Comparison of ENCODE assay signal across 8 mouse cellular contexts in genomic region chr11:98930127-98930601, GRCm38 (mm10). TPM values are rescaled to one million over a fixed set of nuclear protein-coding genes. Genes with fewer than 3 reads are reported as not detected.
DNase-seq lines count a peak whose midpoint lies in the region; ATAC-seq lines count a peak whose summit lies in the region.

No protein-coding gene starts in this region.

- ATAC-seq in heart, embryonic 13.5 days (ENCODE audit: extremely low read depth, insufficient number of reproducible peaks, low FRiP score, low TSS enrichment) = no peak
- ATAC-seq in limb, embryonic 15.5 days (ENCODE audit: insufficient number of reproducible peaks, low FRiP score, low TSS enrichment, low read depth) = no peak
- no peak for ATAC-seq in megakaryocyte-erythroid progenitor cell, adult 5-6 weeks (replicated peaks; ENCODE audit: low FRiP score, low TSS enrichment, poor library complexity, severe bottlenecking)
- ATAC-seq in megakaryocyte, adult 5-6 weeks (ENCODE audit: poor library complexity, severe bottlenecking) = no peak

- H3K27ac ChIP-seq in heart, embryonic 13.5 days (replicated peaks) = peak overlapping the region; percentile 99
- peak overlapping the region; percentile 94 for H3K27ac ChIP-seq in limb, embryonic 15.5 days

- DNase-seq in kidney, adult 18-20 months = peak; percentile 7
- DNase-seq in kidney, postnatal 14 days = no peak
- DNase-seq in cerebellum, adult 11-12 months = peak; percentile 91
- DNase-seq in B cell, adult 2 months = no peak

- H3K27me3 ChIP-seq in heart, embryonic 13.5 days (replicated peaks) = no peaks in the 10 kb centered on the region; the same call in 1 of the 2 replicates
- no peaks in the 10 kb centered on the region for H3K27me3 ChIP-seq in limb, embryonic 15.5 days

- H3K36me3 ChIP-seq in heart, embryonic 13.5 days = peaks cover 15% of the 10 kb centered on the region
- H3K36me3 ChIP-seq in limb, embryonic 15.5 days = no peaks in the 10 kb centered on the region

- no peaks in the 10 kb centered on the region for H3K9me3 ChIP-seq in heart, embryonic 13.5 days
- no peaks in the 10 kb centered on the region for H3K9me3 ChIP-seq in limb, embryonic 15.5 days

- H3K4me1 ChIP-seq in heart, embryonic 13.5 days = peaks cover 95% of the 10 kb centered on the region
- peaks cover 100% of the 10 kb centered on the region for H3K4me1 ChIP-seq in limb, embryonic 15.5 days

- H3K9ac ChIP-seq in heart, embryonic 13.5 days = peak overlapping the region; percentile 91
- H3K9ac ChIP-seq in limb, embryonic 15.5 days = 0 out of 2 replicates have a peak overlapping the region, but pooled peaks have one; percentile 4

- H3K4me3 ChIP-seq in heart, embryonic 13.5 days = peak overlapping the region; percentile 69
- H3K4me3 ChIP-seq in limb, embryonic 15.5 days = peak overlapping the region; percentile 64

- peak overlapping the region; percentile 79 for H3K4me2 ChIP-seq in heart, embryonic 13.5 days
- H3K4me2 ChIP-seq in limb, embryonic 15.5 days = peak overlapping the region; percentile 82

- WGBS in heart, embryonic 13.5 days = 18% methylated on average over 7 of the region's 7 CpGs
- WGBS in limb, embryonic 15.5 days = 18% methylated on average over 7 of the region's 7 CpGs

RNA-seq across cellular contexts. Expression of gene Rara, which starts 2.5 kb away (rescaled TPM):
- 27.9 and 28.3 TPM in 2 replicates for polyA plus RNA-seq in heart, embryonic 13.5 days (2015; fragmentation: Nextera tagmentation; extraction: Ambion mirVana)
- polyA plus RNA-seq in limb, embryonic 15.5 days (2015; fragmentation: Nextera tagmentation; extraction: Ambion mirVana) = 43.9 and 51.7 TPM in 2 replicates
- total RNA-seq in megakaryocyte-erythroid progenitor cell, adult 5-6 weeks (2014; fragmentation: Nextera tagmentation) = 7.8 and 15.9 TPM in 2 replicates
- 2.2 and 3.0 TPM in 2 replicates for total RNA-seq in megakaryocyte-erythroid progenitor cell, adult 5-6 weeks (2017)
- total RNA-seq in megakaryocyte, adult 5-6 weeks (2015) = 124 and 125 TPM in 2 replicates
- 38.8 and 43.3 TPM in 2 replicates for total RNA-seq in megakaryocyte, adult 5-6 weeks (2017)

RNA-seq across cellular contexts. Expression of gene Cdc6, which starts 22.6 kb away (rescaled TPM):
- 21.1 and 22.9 TPM in 2 replicates for polyA plus RNA-seq in heart, embryonic 13.5 days (2015; fragmentation: Nextera tagmentation; extraction: Ambion mirVana)
- 23.2 and 24.1 TPM in 2 replicates for polyA plus RNA-seq in limb, embryonic 15.5 days (2015; fragmentation: Nextera tagmentation; extraction: Ambion mirVana)
- total RNA-seq in megakaryocyte-erythroid progenitor cell, adult 5-6 weeks (2014; fragmentation: Nextera tagmentation) = 85.0 and 101 TPM in 2 replicates
- total RNA-seq in megakaryocyte-erythroid progenitor cell, adult 5-6 weeks (2017) = 67.8 and 78.7 TPM in 2 replicates
- 26.4 and 31.3 TPM in 2 replicates for total RNA-seq in megakaryocyte, adult 5-6 weeks (2015)
- 26.5 and 27.5 TPM in 2 replicates for total RNA-seq in megakaryocyte, adult 5-6 weeks (2017)

RNA-seq across cellular contexts. Expression of gene Gjd3, which starts 52.7 kb away (rescaled TPM):
- 1.3 and 3.3 TPM in 2 replicates for polyA plus RNA-seq in heart, embryonic 13.5 days (2015; fragmentation: Nextera tagmentation; extraction: Ambion mirVana)
- 0.49 and 0.86 TPM in 2 replicates for polyA plus RNA-seq in limb, embryonic 15.5 days (2015; fragmentation: Nextera tagmentation; extraction: Ambion mirVana)
- not detected in 2 replicates for total RNA-seq in megakaryocyte-erythroid progenitor cell, adult 5-6 weeks (2014; fragmentation: Nextera tagmentation)
- total RNA-seq in megakaryocyte-erythroid progenitor cell, adult 5-6 weeks (2017) = not detected in 2 replicates
- not detected in 2 replicates for total RNA-seq in megakaryocyte, adult 5-6 weeks (2015)
- total RNA-seq in megakaryocyte, adult 5-6 weeks (2017) = not detected in 2 replicates

Comparison
In these comparisons a context has a peak if more than half of its experiments do, and no peak if none do; other contexts are left out.
1. DNase-seq: peak in kidney, adult 18-20 months (single experiment) and cerebellum, adult 11-12 months (single experiment); none in kidney, postnatal 14 days (single experiment) and B cell, adult 2 months (0 of 2).